In genomic region chr1:91205651-91206050, GRCm38 (mm10) we compare ENCODE assay signal across 21 mouse cellular contexts. TPM values are rescaled to one million over a fixed set of nuclear protein-coding genes. Genes with fewer than 3 reads are reported as not detected.
A peak's percentile ranks its signal among the peaks of the same experiment; 100 is the strongest.
DNase-seq lines count a peak whose midpoint lies in the region; ATAC-seq and TF ChIP-seq lines count a peak whose summit lies in the region.
"Had no signal": no experiment of that assay in that cellular context is flagged by ENCODE, and none has a peak within 500 bp of the region (broad histone marks: within the 10 kb centered on the region; RNA-seq: fewer than 3 reads in every experiment).

No protein-coding gene starts in this region.

- no peak for TF ChIP-seq POLR2A in olfactory bulb, adult 2 months (IDR thresholded peaks at IDR 0.05; ENCODE audit: insufficient read depth, low read depth, low read length)

- DNase-seq in forebrain, postnatal 0 days: no peak
- no peak for DNase-seq in layer of hippocampus, adult 2 months (ENCODE audit: low spot score in 2 of 2)
- DNase-seq in layer of hippocampus, postnatal 14 days (ENCODE audit: low spot score in 2 of 2): no peak
- peak; percentile 35 for DNase-seq in lung, postnatal 36 days
- no peak for DNase-seq in lung, postnatal 0 days (ENCODE audit: low spot score)
- no peak for DNase-seq in thymus, postnatal 25 days
- DNase-seq: adrenal gland, adult 2 months; adrenal gland, postnatal 14 days; cerebellum, adult 11 months; cerebellum, adult 8-10 months; gastrocnemius, adult 2 months; gastrocnemius, postnatal 14 days; heart, adult 11 months had no signal

- no peak overlapping the region for H3K9ac ChIP-seq in forebrain, postnatal 0 days
- no peak overlapping the region for H3K9ac ChIP-seq in forebrain, embryonic 13.5 days
- no peak overlapping the region for H3K9ac ChIP-seq in lung, postnatal 0 days (replicated peaks; ENCODE audit: low read depth)
- H3K9ac ChIP-seq: hindbrain, embryonic 12.5 days; hindbrain, embryonic 15.5 days had no signal

- no peak for TF ChIP-seq CTCF in forebrain, postnatal 0 days (IDR thresholded peaks at IDR 0.05; ENCODE audit: low read depth)
- no peak for TF ChIP-seq CTCF in layer of hippocampus, adult 2 months (conservative IDR thresholded peaks at IDR 0.05)
- TF ChIP-seq CTCF in lung, postnatal 0 days (IDR thresholded peaks at IDR 0.05): no peak
- TF ChIP-seq CTCF in olfactory bulb, adult 2 months (IDR thresholded peaks at IDR 0.05; ENCODE audit: insufficient read depth, low read depth, low read length): no peak

- H3K27ac ChIP-seq in forebrain, postnatal 0 days (ENCODE audit: low read depth, low read length): peak overlapping the region; percentile 73; the same call in 1 of the 2 replicates
- H3K27ac ChIP-seq in forebrain, embryonic 13.5 days: no peak overlapping the region
- H3K27ac ChIP-seq in layer of hippocampus, adult 2 months: peak overlapping the region; percentile 98
- no peak overlapping the region for H3K27ac ChIP-seq in lung, postnatal 0 days (ENCODE audit: low read length)
- 0 out of 2 replicates have a peak overlapping the region, but pooled peaks have one; percentile 20 for H3K27ac ChIP-seq in olfactory bulb, adult 2 months (ENCODE audit: insufficient read depth, low read depth, low read length)
- H3K27ac ChIP-seq: forebrain, embryonic 10.5 days; hindbrain, embryonic 12.5 days; hindbrain, embryonic 15.5 days had no signal

- H3K4me2 ChIP-seq in forebrain, postnatal 0 days (ENCODE audit: low read depth): no peak overlapping the region
- no peak overlapping the region for H3K4me2 ChIP-seq in forebrain, embryonic 13.5 days
- no peak overlapping the region for H3K4me2 ChIP-seq in lung, postnatal 0 days (replicated peaks; ENCODE audit: low read depth, low read length)
- H3K4me2 ChIP-seq: heart, embryonic 11.5 days; hindbrain, embryonic 12.5 days; hindbrain, embryonic 15.5 days had no signal

- 87% methylated on average over 6 of the region's 6 CpGs for WGBS in forebrain, postnatal 0 days
- 80% methylated on average over 6 of the region's 6 CpGs for WGBS in forebrain, embryonic 13.5 days
- 72% methylated on average over 6 of the region's 6 CpGs for WGBS in lung, postnatal 0 days
- WGBS in olfactory bulb, adult 2 months: 86% methylated on average over 6 of the region's 6 CpGs

- ATAC-seq in forebrain, postnatal 0 days: no peak
- ATAC-seq in forebrain, embryonic 13.5 days: no peak
- no peak for ATAC-seq in lung, postnatal 0 days
- ATAC-seq: CD4-positive, CD25-positive, alpha-beta regulatory T cell, adult 4 months; forebrain, embryonic 14.5 days had no signal

- H3K36me3 ChIP-seq in forebrain, postnatal 0 days (ENCODE audit: insufficient read depth): no peaks in the 10 kb centered on the region
- no peaks in the 10 kb centered on the region for H3K36me3 ChIP-seq in forebrain, embryonic 13.5 days (ENCODE audit: poor library complexity, severe bottlenecking)
- H3K36me3 ChIP-seq in lung, postnatal 0 days (ENCODE audit: insufficient read depth, low read length): no peaks in the 10 kb centered on the region
- H3K36me3 ChIP-seq: forebrain, embryonic 10.5 days; hindbrain, embryonic 12.5 days; hindbrain, embryonic 15.5 days had no signal

- no peaks in the 10 kb centered on the region for H3K9me3 ChIP-seq in forebrain, postnatal 0 days (ENCODE audit: low read length)
- no peaks in the 10 kb centered on the region for H3K9me3 ChIP-seq in forebrain, embryonic 13.5 days (replicated peaks)
- H3K9me3 ChIP-seq in lung, postnatal 0 days (ENCODE audit: low read length): no peaks in the 10 kb centered on the region
- H3K9me3 ChIP-seq: forebrain, embryonic 10.5 days; hindbrain, embryonic 12.5 days; hindbrain, embryonic 15.5 days had no signal

- H3K27me3 ChIP-seq in forebrain, postnatal 0 days (ENCODE audit: insufficient read depth, low read length): no peaks in the 10 kb centered on the region
- no peaks in the 10 kb centered on the region for H3K27me3 ChIP-seq in forebrain, embryonic 13.5 days
- H3K27me3 ChIP-seq in lung, postnatal 0 days (replicated peaks; ENCODE audit: insufficient read depth, low read length): no peaks in the 10 kb centered on the region
- H3K27me3 ChIP-seq: hindbrain, embryonic 12.5 days; hindbrain, embryonic 15.5 days had no signal

- no peak overlapping the region for H3K4me3 ChIP-seq in forebrain, postnatal 0 days (ENCODE audit: low read depth, low read length)
- no peak overlapping the region for H3K4me3 ChIP-seq in forebrain, embryonic 13.5 days
- H3K4me3 ChIP-seq in layer of hippocampus, adult 2 months: no peak overlapping the region
- no peak overlapping the region for H3K4me3 ChIP-seq in lung, postnatal 0 days (ENCODE audit: low read depth, low read length)
- no peak overlapping the region for H3K4me3 ChIP-seq in olfactory bulb, adult 2 months (ENCODE audit: insufficient read depth, low read depth, low read length)
- H3K4me3 ChIP-seq: forebrain, embryonic 10.5 days; gastrocnemius, adult 2 months; hindbrain, embryonic 12.5 days; hindbrain, embryonic 15.5 days had no signal

- TF ChIP-seq EP300 in lung, postnatal 0 days (IDR thresholded peaks at IDR 0.05): no peak

- H3K4me1 ChIP-seq in forebrain, postnatal 0 days (ENCODE audit: insufficient read depth): peaks cover 24% of the 10 kb centered on the region
- peaks cover 19% of the 10 kb centered on the region for H3K4me1 ChIP-seq in forebrain, embryonic 13.5 days
- no peaks in the 10 kb centered on the region for H3K4me1 ChIP-seq in lung, postnatal 0 days (ENCODE audit: insufficient read depth, low read depth, low read length)
- peaks cover 46% of the 10 kb centered on the region for H3K4me1 ChIP-seq in olfactory bulb, adult 2 months (ENCODE audit: control insufficient read depth, insufficient read depth, low read length)

RNA-seq across cellular contexts. Expression of gene Ramp1, which starts 26.0 kb away (rescaled TPM):
- 14.4 and 16.8 TPM in 2 replicates for total RNA-seq in forebrain, postnatal 0 days (2014; rRNA removed)
- polyA plus RNA-seq in forebrain, postnatal 0 days (2015; fragmentation: Nextera tagmentation; extraction: Ambion mirVana): 21.3 and 23.2 TPM in 2 replicates
- polyA plus RNA-seq in forebrain, embryonic 13.5 days (2015; fragmentation: Nextera tagmentation; extraction: Ambion mirVana): 0.31 and 0.59 TPM in 2 replicates
- total RNA-seq in layer of hippocampus, adult 2 months (2021): 10 to 100 TPM; 57.2 to 61.5 TPM
- 10 to 100 TPM; 51.3 to 53.0 TPM for total RNA-seq in layer of hippocampus, postnatal 14 days (2021)
- 33.8 and 49.4 TPM in 2 replicates for polyA plus RNA-seq in lung, postnatal 0 days (2015; fragmentation: Nextera tagmentation; extraction: Ambion mirVana)
- polyA plus RNA-seq in olfactory bulb, adult 2 months (2012; ENCODE audit: insufficient read depth, insufficient read length, low replicate concordance, missing spikeins): not detected in 2 replicates

RNA-seq across cellular contexts. Expression of gene Ube2f, which starts 44.5 kb away (rescaled TPM):
- 38.1 and 38.7 TPM in 2 replicates for total RNA-seq in forebrain, postnatal 0 days (2014; rRNA removed)
- polyA plus RNA-seq in forebrain, postnatal 0 days (2015; fragmentation: Nextera tagmentation; extraction: Ambion mirVana): 44.1 and 45.3 TPM in 2 replicates
- 81.3 and 82.6 TPM in 2 replicates for polyA plus RNA-seq in forebrain, embryonic 13.5 days (2015; fragmentation: Nextera tagmentation; extraction: Ambion mirVana)
- total RNA-seq in layer of hippocampus, adult 2 months (2021): 10 to 100 TPM; 44.9 to 50.7 TPM
- 10 to 100 TPM; 57.2 to 57.4 TPM for total RNA-seq in layer of hippocampus, postnatal 14 days (2021)
- polyA plus RNA-seq in lung, postnatal 0 days (2015; fragmentation: Nextera tagmentation; extraction: Ambion mirVana): 55.5 and 58.3 TPM in 2 replicates
- polyA plus RNA-seq in olfactory bulb, adult 2 months (2012; ENCODE audit: insufficient read depth, insufficient read length, low replicate concordance, missing spikeins): not detected in 2 replicates

Comparison
In these comparisons a context has a peak if more than half of its experiments do, and no peak if none do; other contexts are left out.
1. H3K27ac ChIP-seq: peak in forebrain, postnatal 0 days (single experiment), layer of hippocampus, adult 2 months (single experiment) and olfactory bulb, adult 2 months (single experiment); none in forebrain, embryonic 13.5 days (single experiment) and lung, postnatal 0 days (single experiment).
2. RNA of gene Ramp1, which starts 26.0 kb away (polyA plus RNA-seq): 33.8 to 49.4 TPM in lung, postnatal 0 days and 21.3 to 23.2 TPM in forebrain, postnatal 0 days; 0.31 to 0.59 TPM in forebrain, embryonic 13.5 days and not detected in olfactory bulb, adult 2 months; every median in the first group is over 10 times any median in the second.